Mouse (Mus musculus) bone marrow macrophage, adult 2 months (primary cell): ENCODE measurements around the gene Kcnh8.

ENCODE experiments used
- CTCF ChIP-seq: IDR thresholded peaks from 2 replicates; pipeline ENCODE4 v1.5.1; 2012; ENCODE audit warnings: low read depth, mild to moderate bottlenecking, low read length, moderate library complexity
- POLR2A ChIP-seq: IDR thresholded peaks from 2 replicates; pipeline ENCODE4 v1.6.1; 2012; ENCODE audit warnings: mild to moderate bottlenecking, low read depth, low read length, borderline replicate concordance

GRCm38 (mm10) chr17:52722214-52722613, 119.7 kb downstream of the Kcnh8 start:
- TF ChIP-seq CTCF (no peak), POLR2A (no peak)
